Mouse (Mus musculus): ENCODE measurements at regions not wholly inside any gene's neighbourhood (a gene's known extent, or its start where the extent isn't known, plus 50 kb on each side); places are given as distances from the start of the nearest gene placed in this dataset.
A peak's percentile ranks its signal among the peaks of the same experiment; 100 is the strongest.

- no peak overlapping the region for H3K9ac ChIP-seq
- no peak for ATAC-seq (ENCODE audit: insufficient number of reproducible peaks, low FRiP score)
- peaks cover 10% of the 10 kb centered on the region for H3K27me3 ChIP-seq (replicated peaks)
- H3K36me3 ChIP-seq, result no peaks in the 10 kb centered on the region
- 0 out of 2 replicates have a peak, but pooled peaks cover 4% of the 10 kb centered on the region for H3K9me3 ChIP-seq (replicated peaks)
- no peak overlapping the region for H3K4me2 ChIP-seq
- 73% methylated on average over 3 of the region's 3 CpGs for WGBS
- no peak overlapping the region for H3K27ac ChIP-seq (ENCODE audit: poor library complexity, severe bottlenecking)
- H3K4me1 ChIP-seq (replicated peaks), result no peaks in the 10 kb centered on the region
- no peak overlapping the region for H3K4me3 ChIP-seq
Observed at GRCm38 (mm10) chr15:74369461-74369860, 266.7 kb downstream of the Mroh4 start.

DNA sequence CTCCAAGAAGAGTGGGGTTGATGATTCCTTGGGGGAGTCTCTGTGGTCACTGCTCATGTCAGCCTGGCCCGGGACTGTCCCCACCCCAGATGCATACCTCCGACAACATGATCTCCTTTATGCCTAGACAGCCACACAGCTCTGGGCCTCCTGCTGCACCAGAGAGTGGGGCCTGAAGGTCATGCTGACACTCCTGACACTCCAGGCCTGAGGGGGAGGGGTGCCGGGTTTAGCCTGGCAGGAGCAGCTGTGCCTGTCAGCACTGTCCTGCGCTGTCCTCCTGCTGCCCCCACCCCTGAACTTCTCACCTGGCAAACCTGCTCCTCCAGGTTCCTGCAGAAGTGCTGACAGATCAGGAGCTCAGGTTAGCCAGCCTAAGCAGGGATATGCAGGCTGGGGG lies 288.2 kb downstream of the Mroh4 start:
- H3K4me1 ChIP-seq (replicated peaks), result peaks cover 15% of the 10 kb centered on the region
- 14% methylated on average over 4 of the region's 4 CpGs for WGBS

GRCm38 (mm10) chr15:74343591-74343990 lies 292.6 kb downstream of the Mroh4 start:
- WGBS, result 83% methylated on average over 6 of the region's 6 CpGs
- H3K4me3 ChIP-seq, result no peak overlapping the region

More for the DNA sequence above, 288.2 kb downstream of the Mroh4 start:
- ATAC-seq (ENCODE audit: insufficient number of reproducible peaks, low FRiP score), result peak; percentile 61; the same call in 1 of the 2 replicates
- peaks cover 12% of the 10 kb centered on the region for H3K9me3 ChIP-seq (replicated peaks)
- no peaks in the 10 kb centered on the region for H3K36me3 ChIP-seq
- no peak overlapping the region for H3K4me2 ChIP-seq
- H3K27ac ChIP-seq (ENCODE audit: poor library complexity, severe bottlenecking), result no peak overlapping the region
- H3K9ac ChIP-seq, result no peak overlapping the region
- H3K4me3 ChIP-seq, result no peak overlapping the region
- H3K27me3 ChIP-seq (replicated peaks), result no peaks in the 10 kb centered on the region

DNA sequence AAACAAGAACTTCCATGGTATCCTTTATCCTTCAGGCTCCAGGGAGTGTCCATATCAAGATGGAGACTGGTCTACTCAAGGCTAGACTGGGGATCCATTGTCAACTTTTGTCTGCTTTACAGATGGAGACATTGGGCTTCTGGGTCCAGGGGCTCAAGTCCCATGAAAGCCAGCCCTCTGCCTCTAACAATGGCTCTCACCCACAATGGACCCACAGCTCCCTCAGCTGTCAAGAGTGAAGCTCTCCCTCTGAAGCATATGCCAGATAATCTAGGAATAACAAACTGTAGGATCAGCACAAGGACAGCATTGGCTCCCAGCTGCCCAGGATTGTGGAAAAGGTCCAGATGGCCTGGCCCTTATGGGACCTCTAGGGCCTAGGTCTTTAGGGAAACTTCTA lies 302.3 kb downstream of the Mroh4 start:
- H3K9me3 ChIP-seq (replicated peaks), result peaks cover 4% of the 10 kb centered on the region; the same call in 1 of the 2 replicates
- peaks cover 16% of the 10 kb centered on the region for H3K27me3 ChIP-seq (replicated peaks)
- no peaks in the 10 kb centered on the region for H3K4me1 ChIP-seq (replicated peaks)
- H3K27ac ChIP-seq (ENCODE audit: poor library complexity, severe bottlenecking), result no peak overlapping the region
- ATAC-seq (ENCODE audit: insufficient number of reproducible peaks, low FRiP score), result no peak
- no peak overlapping the region for H3K4me2 ChIP-seq
- H3K9ac ChIP-seq, result no peak overlapping the region
- H3K4me3 ChIP-seq, result no peak overlapping the region
- no peaks in the 10 kb centered on the region for H3K36me3 ChIP-seq

More at GRCm38 (mm10) chr15:74343591-74343990, 292.6 kb downstream of the Mroh4 start:
- no peak for ATAC-seq (ENCODE audit: insufficient number of reproducible peaks, low FRiP score)
- H3K4me2 ChIP-seq, result no peak overlapping the region
- peaks cover 14% of the 10 kb centered on the region for H3K4me1 ChIP-seq (replicated peaks)
- peaks cover 6% of the 10 kb centered on the region; the same call in 1 of the 2 replicates for H3K27me3 ChIP-seq (replicated peaks)
- no peaks in the 10 kb centered on the region for H3K9me3 ChIP-seq (replicated peaks)
- H3K36me3 ChIP-seq, result no peaks in the 10 kb centered on the region
- H3K9ac ChIP-seq, result no peak overlapping the region
- no peak overlapping the region for H3K27ac ChIP-seq (ENCODE audit: poor library complexity, severe bottlenecking)

DNA sequence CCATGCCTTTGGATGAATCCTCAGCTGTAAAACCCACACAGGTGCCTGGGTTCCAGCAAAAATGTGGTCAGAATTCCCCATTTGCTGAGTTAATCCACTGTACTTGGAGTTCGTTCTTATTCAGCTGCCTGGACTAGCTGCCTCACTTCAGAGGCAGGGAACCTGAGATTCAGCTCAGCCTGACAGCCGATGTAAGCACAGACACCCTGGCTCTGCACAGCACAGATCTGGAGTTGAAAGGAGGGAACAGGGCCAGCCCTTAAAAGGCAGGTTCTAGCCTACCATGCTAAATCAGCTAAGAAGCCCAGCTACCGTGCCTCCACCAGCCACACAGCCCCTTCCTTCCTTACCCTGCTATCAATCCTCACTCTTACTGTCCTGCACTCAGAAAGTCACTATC lies 306.0 kb downstream of the Mroh4 start:
- H3K9me3 ChIP-seq (replicated peaks), result no peaks in the 10 kb centered on the region
- H3K36me3 ChIP-seq, result no peaks in the 10 kb centered on the region
- H3K27ac ChIP-seq (ENCODE audit: poor library complexity, severe bottlenecking), result no peak overlapping the region
- H3K27me3 ChIP-seq (replicated peaks), result peaks cover 27% of the 10 kb centered on the region
- H3K4me1 ChIP-seq (replicated peaks), result no peaks in the 10 kb centered on the region
- WGBS, result 40% methylated on average over 3 of the region's 3 CpGs
- H3K4me2 ChIP-seq, result no peak overlapping the region
- ATAC-seq (ENCODE audit: insufficient number of reproducible peaks, low FRiP score), result no peak
- H3K9ac ChIP-seq, result no peak overlapping the region
- H3K4me3 ChIP-seq, result no peak overlapping the region

GRCm38 (mm10) chr15:74329221-74329620 lies 306.9 kb downstream of the Mroh4 start:
- Histone ChIP-seq H3K4me2 (no peak overlapping the region), H3K4me3 (no peak overlapping the region), H3K9me3 (replicated peaks) (no peaks in the 10 kb centered on the region), H3K36me3 (no peaks in the 10 kb centered on the region), H3K9ac (no peak overlapping the region), H3K4me1 (replicated peaks) (no peaks in the 10 kb centered on the region), H3K27ac (ENCODE audit: poor library complexity, severe bottlenecking) (no peak overlapping the region), H3K27me3 (replicated peaks) (peaks cover 29% of the 10 kb centered on the region)
- ATAC-seq (ENCODE audit: insufficient number of reproducible peaks, low FRiP score), result no peak
- WGBS, result 79% methylated on average over 14 of the region's 14 CpGs

DNA sequence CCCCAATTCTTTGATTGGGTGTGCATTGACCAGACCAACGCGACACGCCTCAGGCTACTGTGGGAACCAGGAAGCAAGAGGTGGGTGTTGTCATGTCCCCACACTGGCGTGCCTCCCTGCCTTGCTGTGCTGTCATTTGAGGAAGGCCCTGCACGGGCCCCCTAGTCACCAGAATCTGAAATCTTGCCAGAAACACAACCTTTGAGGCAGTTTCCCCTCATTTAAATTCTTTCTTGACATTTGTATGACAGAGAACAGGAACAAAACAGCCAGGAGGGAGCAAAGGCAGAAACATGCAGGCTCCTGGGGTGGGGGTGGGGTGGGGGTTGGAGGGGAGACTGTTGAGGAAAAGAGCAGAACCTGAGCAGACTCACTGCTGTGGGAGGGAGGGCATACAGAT lies 309.5 kb downstream of the Mroh4 start:
- Histone ChIP-seq H3K4me2 (no peak overlapping the region), H3K9me3 (replicated peaks) (no peaks in the 10 kb centered on the region), H3K27me3 (replicated peaks) (peaks cover 32% of the 10 kb centered on the region), H3K9ac (no peak overlapping the region), H3K27ac (ENCODE audit: poor library complexity, severe bottlenecking) (no peak overlapping the region), H3K4me1 (replicated peaks) (no peaks in the 10 kb centered on the region), H3K36me3 (no peaks in the 10 kb centered on the region), H3K4me3 (no peak overlapping the region)
- WGBS, result 55% methylated on average over 5 of the region's 5 CpGs
- no peak for ATAC-seq (ENCODE audit: insufficient number of reproducible peaks, low FRiP score)

DNA sequence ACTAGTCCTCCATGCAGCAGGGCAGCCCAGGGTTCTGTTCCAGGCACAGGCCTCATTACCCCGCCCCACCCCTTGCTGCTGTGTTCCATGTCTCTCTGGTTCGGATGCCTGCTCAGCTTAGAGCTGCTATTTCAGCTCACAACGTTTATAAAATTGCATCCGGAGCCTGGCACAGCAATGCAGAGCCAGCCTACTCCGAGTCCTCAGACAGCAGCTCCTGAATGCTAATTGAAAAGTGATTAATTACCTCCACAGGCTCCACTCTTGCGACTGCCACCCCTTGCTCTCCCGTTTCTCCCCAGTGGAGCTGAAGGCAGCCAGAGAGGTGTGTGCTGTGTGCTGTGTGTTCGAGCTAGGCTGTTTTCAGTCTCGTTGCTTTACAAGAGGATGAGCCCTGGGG lies 310.6 kb downstream of the Mroh4 start:
- no peaks in the 10 kb centered on the region for H3K36me3 ChIP-seq
- H3K9me3 ChIP-seq (replicated peaks), result no peaks in the 10 kb centered on the region
- peaks cover 38% of the 10 kb centered on the region for H3K27me3 ChIP-seq (replicated peaks)
- H3K27ac ChIP-seq (ENCODE audit: poor library complexity, severe bottlenecking), result no peak overlapping the region
- H3K4me3 ChIP-seq, result no peak overlapping the region
- ATAC-seq (ENCODE audit: insufficient number of reproducible peaks, low FRiP score), result no peak
- no peaks in the 10 kb centered on the region for H3K4me1 ChIP-seq (replicated peaks)
- H3K4me2 ChIP-seq, result no peak overlapping the region
- WGBS, result 47% methylated on average over 9 of the region's 9 CpGs
- H3K9ac ChIP-seq, result no peak overlapping the region

DNA sequence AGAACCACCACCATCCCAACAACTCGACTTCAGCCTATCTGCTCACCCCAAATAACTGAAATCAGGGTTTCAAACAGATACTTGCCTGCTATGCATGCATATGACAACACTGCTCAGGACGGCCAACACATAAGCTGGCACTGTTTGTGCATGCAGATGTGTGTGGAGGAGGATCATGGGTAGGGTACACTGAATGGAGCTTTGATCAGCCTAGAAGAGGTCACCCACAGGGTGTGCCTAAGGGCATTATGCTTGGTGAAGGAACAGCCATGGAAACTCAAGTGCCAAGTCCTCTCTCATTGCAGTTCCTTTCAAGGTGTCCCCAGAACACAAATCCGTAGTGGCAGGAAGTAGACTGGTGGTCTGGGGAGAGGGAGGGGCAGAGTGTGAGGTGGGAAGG lies 316.7 kb downstream of the Mroh4 start:
- peaks cover 26% of the 10 kb centered on the region for H3K27me3 ChIP-seq (replicated peaks)
- H3K4me3 ChIP-seq, result no peak overlapping the region
- no peaks in the 10 kb centered on the region for H3K36me3 ChIP-seq
- no peak overlapping the region for H3K9ac ChIP-seq
- no peaks in the 10 kb centered on the region for H3K9me3 ChIP-seq (replicated peaks)
- 0 out of 2 replicates have a peak, but pooled peaks cover 3% of the 10 kb centered on the region for H3K4me1 ChIP-seq (replicated peaks)
- H3K4me2 ChIP-seq, result no peak overlapping the region
- no peak for ATAC-seq (ENCODE audit: insufficient number of reproducible peaks, low FRiP score)
- 51% methylated on average over 3 of the region's 3 CpGs for WGBS
- H3K27ac ChIP-seq (ENCODE audit: poor library complexity, severe bottlenecking), result no peak overlapping the region

GRCm38 (mm10) chr15:74318422-74318841 lies 317.7 kb downstream of the Mroh4 start:
- ATAC-seq (ENCODE audit: insufficient number of reproducible peaks, low FRiP score), result no peak
- H3K27ac ChIP-seq (ENCODE audit: poor library complexity, severe bottlenecking), result no peak overlapping the region
- no peaks in the 10 kb centered on the region for H3K36me3 ChIP-seq
- H3K9ac ChIP-seq, result no peak overlapping the region
- H3K4me2 ChIP-seq, result no peak overlapping the region
- peaks cover 26% of the 10 kb centered on the region for H3K27me3 ChIP-seq (replicated peaks)
- H3K4me3 ChIP-seq, result no peak overlapping the region
- 18% methylated on average over 3 of the region's 3 CpGs for WGBS
- H3K4me1 ChIP-seq (replicated peaks), result 0 out of 2 replicates have a peak, but pooled peaks cover 3% of the 10 kb centered on the region
- H3K9me3 ChIP-seq (replicated peaks), result no peaks in the 10 kb centered on the region

DNA sequence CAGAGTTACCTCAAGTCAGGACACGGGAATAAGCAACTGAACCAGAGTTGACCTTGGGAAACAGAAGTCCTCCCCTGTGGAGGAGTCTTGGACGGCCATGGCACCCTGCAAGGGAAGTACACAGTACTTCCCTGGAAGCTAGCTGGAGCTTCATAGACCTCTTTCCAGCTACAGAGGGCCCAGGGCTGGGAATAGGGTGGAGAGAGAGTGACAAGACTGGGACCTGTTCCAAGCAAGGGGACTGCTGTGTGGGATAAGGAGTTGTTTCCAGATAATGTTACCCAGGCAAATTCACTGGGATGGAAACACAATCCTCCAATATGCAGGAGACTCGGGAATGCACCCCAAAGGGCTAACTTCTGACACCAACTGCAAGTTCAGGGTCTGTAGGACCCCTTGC lies 325.1 kb downstream of the Mroh4 start:
- H3K9me3 ChIP-seq (replicated peaks), result no peaks in the 10 kb centered on the region
- peak; percentile 42; the same call in 1 of the 2 replicates for ATAC-seq (ENCODE audit: insufficient number of reproducible peaks, low FRiP score)
- H3K4me1 ChIP-seq (replicated peaks), result peaks cover 12% of the 10 kb centered on the region
- 0 out of 2 replicates have a peak, but pooled peaks cover 7% of the 10 kb centered on the region for H3K27me3 ChIP-seq (replicated peaks)
- no peak overlapping the region for H3K9ac ChIP-seq
- 36% methylated on average over 3 of the region's 3 CpGs for WGBS
- H3K36me3 ChIP-seq, result no peaks in the 10 kb centered on the region
- no peak overlapping the region for H3K4me2 ChIP-seq
- H3K27ac ChIP-seq (ENCODE audit: poor library complexity, severe bottlenecking), result no peak overlapping the region
- H3K4me3 ChIP-seq, result no peak overlapping the region

- Histone ChIP-seq H3K27me3 (replicated peaks) (0 out of 2 replicates have a peak, but pooled peaks cover 7% of the 10 kb centered on the region), H3K4me3 (no peak overlapping the region), H3K4me2 (no peak overlapping the region), H3K9ac (no peak overlapping the region), H3K27ac (ENCODE audit: poor library complexity, severe bottlenecking) (no peak overlapping the region), H3K9me3 (replicated peaks) (no peaks in the 10 kb centered on the region), H3K36me3 (no peaks in the 10 kb centered on the region), H3K4me1 (replicated peaks) (peaks cover 10% of the 10 kb centered on the region)
- 82% methylated on average over 5 of the region's 5 CpGs for WGBS
- no peak for ATAC-seq (ENCODE audit: insufficient number of reproducible peaks, low FRiP score)
Observed at GRCm38 (mm10) chr15:74306543-74306942, 329.6 kb downstream of the Mroh4 start.

Measured in heart, embryonic 12.5 days (tissue).